Mouse (Mus musculus): Measurements from ENCODE around the gene Dmpk. TPM values are rescaled to one million over a fixed set of nuclear protein-coding genes. Genes with fewer than 3 reads are reported as not detected.
"Not testable (repeated sequence)": the region's sequence is repeated elsewhere in the genome, so short reads cannot be mapped to it uniquely, and the experiment has no call there.

The Dmpk gene
- polyA plus RNA-seq, 1 experiment from 2014 or later: 17.7 TPM

- WGBS: 83% methylated on average over 10 of the region's 10 CpGs
- Histone ChIP-seq H3K27ac (no peak overlapping the region), H3K27me3 (ENCODE audit: insufficient read depth, poor library complexity, severe bottlenecking) (no peaks in the 10 kb centered on the region; the same call in 1 of the 2 replicates), H3K9me3 (0 out of 2 replicates have a peak, but pooled peaks cover 3% of the 10 kb centered on the region), H3K36me3 (peaks cover 17% of the 10 kb centered on the region), H3K4me3 (no peak overlapping the region), H3K4me1 (peaks cover 12% of the 10 kb centered on the region)
- DNase-seq (ENCODE audit: low spot score): no peak
These were observed 26.2 kb upstream of the Dmpk start for GRCm38 (mm10) chr7:19057405-19057804.

GRCm38 (mm10) chr7:19065896-19066295 lies 17.8 kb upstream of the Dmpk start:
- no peak overlapping the region for H3K27ac ChIP-seq
- peaks cover 48% of the 10 kb centered on the region for H3K27me3 ChIP-seq (ENCODE audit: insufficient read depth, poor library complexity, severe bottlenecking)
- 52% methylated on average over 13 of the region's 13 CpGs for WGBS
- peaks cover 6% of the 10 kb centered on the region; the same call in 1 of the 2 replicates for H3K4me1 ChIP-seq
- no peaks in the 10 kb centered on the region for H3K9me3 ChIP-seq
- H3K36me3 ChIP-seq: no peaks in the 10 kb centered on the region
- DNase-seq (ENCODE audit: low spot score): no peak
- H3K4me3 ChIP-seq: peak overlapping the region; percentile 35

GRCm38 (mm10) chr7:19067063-19067462 lies 16.6 kb upstream of the Dmpk start:
- Histone ChIP-seq H3K4me1 (peaks cover 6% of the 10 kb centered on the region; the same call in 1 of the 2 replicates), H3K27me3 (ENCODE audit: insufficient read depth, poor library complexity, severe bottlenecking) (peaks cover 48% of the 10 kb centered on the region)

GRCm38 (mm10) chr7:19067935-19068334 lies 15.7 kb upstream of the Dmpk start:
- Histone ChIP-seq H3K9me3 (no peaks in the 10 kb centered on the region), H3K4me3 (no peak overlapping the region), H3K27ac (no peak overlapping the region), H3K4me1 (peaks cover 6% of the 10 kb centered on the region; the same call in 1 of the 2 replicates), H3K36me3 (no peaks in the 10 kb centered on the region), H3K27me3 (ENCODE audit: insufficient read depth, poor library complexity, severe bottlenecking) (peaks cover 45% of the 10 kb centered on the region)
- WGBS: 65% methylated on average over 12 of the region's 14 CpGs
- DNase-seq (ENCODE audit: low spot score): no peak

More at GRCm38 (mm10) chr7:19067063-19067462, 16.6 kb upstream of the Dmpk start:
- WGBS: 41% methylated on average over 14 of the region's 14 CpGs
- Histone ChIP-seq H3K4me3 (peak overlapping the region; percentile 1; the same call in 1 of the 2 replicates), H3K9me3 (no peaks in the 10 kb centered on the region), H3K27ac (no peak overlapping the region), H3K36me3 (no peaks in the 10 kb centered on the region)
- no peak for DNase-seq (ENCODE audit: low spot score)

- 9% methylated on average over 2 of the region's 2 CpGs for WGBS
- DNase-seq (ENCODE audit: low spot score): no peak
- Histone ChIP-seq H3K27me3 (ENCODE audit: insufficient read depth, poor library complexity, severe bottlenecking) (peaks cover 42% of the 10 kb centered on the region), H3K4me3 (no peak overlapping the region), H3K36me3 (no peaks in the 10 kb centered on the region), H3K27ac (no peak overlapping the region), H3K9me3 (no peaks in the 10 kb centered on the region), H3K4me1 (peaks cover 6% of the 10 kb centered on the region; the same call in 1 of the 2 replicates)
These were observed 14.9 kb upstream of the Dmpk start for GRCm38 (mm10) chr7:19068707-19069106.

- H3K36me3 ChIP-seq: no peaks in the 10 kb centered on the region
- 46% methylated on average over 3 of the region's 3 CpGs for WGBS
- H3K4me1 ChIP-seq: peaks cover 6% of the 10 kb centered on the region; the same call in 1 of the 2 replicates
- no peak for DNase-seq (ENCODE audit: low spot score)
- H3K27ac ChIP-seq: no peak overlapping the region
- H3K4me3 ChIP-seq: no peak overlapping the region
- H3K9me3 ChIP-seq: no peaks in the 10 kb centered on the region
- H3K27me3 ChIP-seq (ENCODE audit: insufficient read depth, poor library complexity, severe bottlenecking): peaks cover 35% of the 10 kb centered on the region
These were observed 14.1 kb upstream of the Dmpk start for GRCm38 (mm10) chr7:19069500-19069899.

- H3K27ac ChIP-seq; DNase-seq (ENCODE audit: low spot score); H3K4me1 ChIP-seq; H3K9me3 ChIP-seq; H3K4me3 ChIP-seq; H3K36me3 ChIP-seq: not testable (repeated sequence)
- 48% methylated on average over 3 of the region's 3 CpGs for WGBS
- H3K27me3 ChIP-seq (ENCODE audit: insufficient read depth, poor library complexity, severe bottlenecking): peaks cover 20% of the 10 kb centered on the region
These were observed 12.6 kb upstream of the Dmpk start for GRCm38 (mm10) chr7:19071024-19071423.

- no peak for DNase-seq (ENCODE audit: low spot score)
- Histone ChIP-seq H3K4me1 (peaks cover 21% of the 10 kb centered on the region), H3K27me3 (ENCODE audit: insufficient read depth, poor library complexity, severe bottlenecking) (no peaks in the 10 kb centered on the region), H3K36me3 (peaks cover 10% of the 10 kb centered on the region), H3K27ac (no peak overlapping the region), H3K9me3 (no peaks in the 10 kb centered on the region), H3K4me3 (no peak overlapping the region)
- whole genome bisulfite sequencing: 72% methylated on average over 9 of the region's 9 CpGs
These were observed 10.1 kb upstream of the Dmpk start for GRCm38 (mm10) chr7:19073504-19073903.

GRCm38 (mm10) chr7:19074494-19074893 lies 9.2 kb upstream of the Dmpk start:
- WGBS: 89% methylated on average over 6 of the region's 6 CpGs
- no peak overlapping the region for H3K27ac ChIP-seq

GRCm38 (mm10) chr7:19075231-19075630 lies 8.4 kb upstream of the Dmpk start:
- no peak for DNase-seq (ENCODE audit: low spot score)
- peaks cover 33% of the 10 kb centered on the region for H3K4me1 ChIP-seq
- H3K27ac ChIP-seq: no peak overlapping the region
- H3K36me3 ChIP-seq: peaks cover 27% of the 10 kb centered on the region
- 53% methylated on average over 5 of the region's 5 CpGs for whole genome bisulfite sequencing
- H3K27me3 ChIP-seq (ENCODE audit: insufficient read depth, poor library complexity, severe bottlenecking): no peaks in the 10 kb centered on the region
- H3K4me3 ChIP-seq: peak overlapping the region; percentile 83
- no peaks in the 10 kb centered on the region for H3K9me3 ChIP-seq

More at GRCm38 (mm10) chr7:19074494-19074893, 9.2 kb upstream of the Dmpk start:
- Histone ChIP-seq H3K27me3 (ENCODE audit: insufficient read depth, poor library complexity, severe bottlenecking) (no peaks in the 10 kb centered on the region), H3K4me1 (peaks cover 28% of the 10 kb centered on the region), H3K36me3 (peaks cover 19% of the 10 kb centered on the region), H3K4me3 (no peak overlapping the region), H3K9me3 (no peaks in the 10 kb centered on the region)
- DNase-seq (ENCODE audit: low spot score): no peak

GRCm38 (mm10) chr7:19075723-19076585 lies 7.7 kb upstream of the Dmpk start, which contains the start of gene Dmwd:
Gene Dmwd, plus strand, starts transcription at chr7:19076227.
- H3K4me3 ChIP-seq: peak within 1 kb of the TSS; percentile 83
- peak within 1 kb of the TSS; percentile 94 for H3K27ac ChIP-seq
- peaks cover 34% of the 10 kb centered on the region for H3K36me3 ChIP-seq
- H3K4me1 ChIP-seq: peaks cover 33% of the 10 kb centered on the region
- 1% methylated on average over 86 of the region's 91 CpGs for WGBS
- no peaks in the 10 kb centered on the region for H3K27me3 ChIP-seq (ENCODE audit: insufficient read depth, poor library complexity, severe bottlenecking)
- no peaks in the 10 kb centered on the region for H3K9me3 ChIP-seq
- peak; percentile 100 for DNase-seq (ENCODE audit: low spot score)

- Histone ChIP-seq H3K9me3 (no peaks in the 10 kb centered on the region), H3K27me3 (ENCODE audit: insufficient read depth, poor library complexity, severe bottlenecking) (no peaks in the 10 kb centered on the region), H3K4me3 (peak overlapping the region; percentile 83), H3K36me3 (peaks cover 40% of the 10 kb centered on the region), H3K27ac (peak overlapping the region; percentile 94), H3K4me1 (peaks cover 38% of the 10 kb centered on the region)
- DNase-seq (ENCODE audit: low spot score): no peak
- WGBS: under 1% methylated on average over 22 of the region's 22 CpGs
These were observed 7.1 kb upstream of the Dmpk start for GRCm38 (mm10) chr7:19076586-19076991.

GRCm38 (mm10) chr7:19077761-19078160 lies 5.9 kb upstream of the Dmpk start:
- Histone ChIP-seq H3K27ac (0 out of 2 replicates have a peak overlapping the region, but pooled peaks have one; percentile 8), H3K9me3 (no peaks in the 10 kb centered on the region), H3K27me3 (ENCODE audit: insufficient read depth, poor library complexity, severe bottlenecking) (no peaks in the 10 kb centered on the region), H3K4me3 (peak overlapping the region; percentile 83), H3K4me1 (peaks cover 50% of the 10 kb centered on the region), H3K36me3 (peaks cover 52% of the 10 kb centered on the region)
- WGBS: 63% methylated on average over 14 of the region's 14 CpGs
- DNase-seq (ENCODE audit: low spot score): no peak
